Mouse (Mus musculus) splenic B cell, adult 2 months (primary cell): ENCODE measurements at regions not wholly inside any gene's neighbourhood (a gene's known extent, or its start where the extent isn't known, plus 50 kb on each side); places are given as distances from the start of the nearest gene placed in this dataset.
"Not testable (repeated sequence)": the region's sequence is repeated elsewhere in the genome, so short reads cannot be mapped to it uniquely, and the experiment has no call there.

Source experiments
- DNase-seq: peaks from one replicate; pipeline ENCODE4 v3.0.0-alpha.2; 2011; ENCODE audit warnings: low read depth, low spot score
- H3K27me3 ChIP-seq: 2 replicates; pipeline ENCODE4 v1.6.1; 2012; ENCODE audit warnings: mild to moderate bottlenecking, low read length, moderate library complexity, mixed read lengths; ENCODE audit not compliant: control insufficient read depth, poor library complexity, insufficient read depth, severe bottlenecking
- H3K36me3 ChIP-seq: 2 replicates; pipeline ENCODE4 v1.6.1; 2012; ENCODE audit warnings: mild to moderate bottlenecking, low read length, moderate library complexity, mixed read lengths; ENCODE audit not compliant: control insufficient read depth, poor library complexity, insufficient read depth, severe bottlenecking

DNA sequence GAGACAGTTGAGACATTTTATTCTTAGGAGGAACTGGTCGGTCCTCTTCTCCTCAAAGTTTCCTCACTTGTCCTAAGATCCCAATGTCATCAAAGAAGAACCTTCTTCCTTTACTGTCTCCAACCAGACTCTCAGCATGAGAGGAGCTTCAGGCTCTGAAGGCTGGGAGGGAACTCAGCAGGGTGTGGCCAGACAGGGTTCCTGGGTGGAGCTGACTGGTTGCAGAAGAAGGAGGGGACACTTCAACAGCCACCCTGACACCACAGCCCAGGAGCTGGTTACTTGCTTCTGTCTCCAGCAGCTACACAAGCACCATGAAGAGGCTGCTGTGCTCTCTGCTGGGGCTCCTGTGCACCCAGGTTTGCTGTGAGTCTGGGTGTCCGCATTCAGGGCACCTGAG is 866.5 kb upstream of the Olfr1507 start:
- H3K36me3 ChIP-seq, DNase-seq, H3K27me3 ChIP-seq: not testable (repeated sequence)

DNA sequence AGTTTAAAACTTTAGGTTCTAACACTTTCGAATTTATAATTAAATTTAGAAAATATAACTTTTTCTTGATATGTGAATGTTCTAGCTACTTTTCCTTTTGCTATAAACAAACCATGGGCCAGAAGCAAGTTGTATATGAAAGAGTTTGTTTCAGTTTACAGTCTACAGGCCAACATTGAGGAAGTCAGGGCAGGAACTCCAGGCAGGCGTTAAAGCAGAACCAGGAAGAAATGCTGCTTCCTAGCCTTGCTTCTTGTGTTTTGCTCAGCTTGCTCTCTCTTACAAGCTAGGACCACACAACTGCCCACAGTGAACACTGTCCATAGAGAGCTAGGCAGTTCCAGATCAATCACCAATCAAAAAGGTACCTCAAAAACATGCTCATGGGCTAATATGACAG is 861.9 kb upstream of the Olfr1507 start:
- H3K36me3 ChIP-seq, DNase-seq, H3K27me3 ChIP-seq: not testable (repeated sequence)

DNA sequence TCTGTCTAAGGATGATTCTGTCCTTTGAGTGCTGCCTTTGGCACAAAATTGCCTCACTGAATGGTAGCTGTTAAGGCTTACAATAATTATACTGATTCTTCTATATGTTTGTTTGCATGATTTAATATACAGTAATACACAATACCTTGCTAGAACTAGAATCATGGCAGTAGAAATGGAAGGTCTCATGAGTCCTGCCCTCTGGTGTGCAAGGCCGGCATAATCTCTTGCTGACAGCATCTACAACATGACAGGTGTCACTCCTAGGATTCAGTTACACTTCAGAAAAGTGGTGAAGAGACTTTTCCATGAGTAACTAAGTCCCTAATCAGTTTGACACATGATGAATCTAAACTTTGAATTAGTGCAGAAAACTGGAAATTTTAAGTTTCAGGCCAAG is 861.2 kb upstream of the Olfr1507 start:
- not testable (repeated sequence) for H3K27me3 ChIP-seq, H3K36me3 ChIP-seq, DNase-seq

- DNase-seq, H3K36me3 ChIP-seq, H3K27me3 ChIP-seq: not testable (repeated sequence)
Measured at GRCm38 (mm10) chr14:53351457-53351856, 855.9 kb upstream of the Olfr1507 start.

DNA sequence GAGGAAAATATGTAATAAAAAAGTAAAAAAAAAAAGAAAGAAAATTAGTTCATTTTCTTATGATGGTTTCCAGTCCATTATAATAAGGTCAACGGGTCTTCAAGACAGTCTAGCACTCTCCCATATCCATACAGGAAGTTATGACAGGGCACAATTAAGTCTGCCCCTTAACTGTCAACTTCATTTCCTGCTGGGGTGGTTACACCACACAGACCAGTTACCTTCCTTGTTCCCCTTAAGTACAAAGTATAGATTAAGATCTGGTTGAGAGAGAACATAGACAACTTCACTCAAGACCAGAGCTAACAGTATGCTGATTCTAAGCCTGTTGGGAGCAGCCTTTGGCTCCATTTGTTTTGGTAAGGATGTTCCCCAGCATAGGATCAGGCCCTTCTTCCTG is 855.2 kb upstream of the Olfr1507 start:
- H3K27me3 ChIP-seq, H3K36me3 ChIP-seq, DNase-seq: not testable (repeated sequence)

DNA sequence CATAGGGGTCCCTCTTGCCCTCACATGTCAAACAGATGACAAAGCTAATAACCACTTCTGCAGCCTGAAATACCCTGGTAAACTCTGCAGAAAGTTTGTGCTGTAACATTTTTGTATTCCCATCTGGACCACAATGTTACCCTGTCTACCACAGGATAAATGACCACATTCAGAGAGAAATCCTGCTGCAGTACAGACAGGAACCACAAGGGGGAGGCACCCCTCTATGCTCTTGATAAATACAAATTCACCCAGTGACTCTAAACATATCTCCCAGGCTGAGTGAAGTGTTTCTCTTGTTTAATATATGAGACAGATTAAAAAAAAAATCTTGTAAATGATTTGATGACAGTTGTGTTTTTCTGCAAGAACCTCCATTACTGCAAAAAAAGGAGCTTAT is 853.6 kb upstream of the Olfr1507 start:
- peak; percentile 6 for DNase-seq
- H3K27me3 ChIP-seq, H3K36me3 ChIP-seq: not testable (repeated sequence)

GRCm38 (mm10) chr14:53345568-53345967 is 850.0 kb upstream of the Olfr1507 start:
- H3K27me3 ChIP-seq, H3K36me3 ChIP-seq: not testable (repeated sequence)
- DNase-seq = peak; percentile 2

- not testable (repeated sequence) for DNase-seq, H3K27me3 ChIP-seq, H3K36me3 ChIP-seq
Measured at GRCm38 (mm10) chr14:53343849-53344248, 848.3 kb upstream of the Olfr1507 start.

- not testable (repeated sequence) for DNase-seq, H3K27me3 ChIP-seq, H3K36me3 ChIP-seq
Measured at GRCm38 (mm10) chr14:53339167-53339566, 843.6 kb upstream of the Olfr1507 start.

GRCm38 (mm10) chr14:53337446-53337845 is 841.9 kb upstream of the Olfr1507 start:
- not testable (repeated sequence) for H3K27me3 ChIP-seq, H3K36me3 ChIP-seq, DNase-seq

DNA sequence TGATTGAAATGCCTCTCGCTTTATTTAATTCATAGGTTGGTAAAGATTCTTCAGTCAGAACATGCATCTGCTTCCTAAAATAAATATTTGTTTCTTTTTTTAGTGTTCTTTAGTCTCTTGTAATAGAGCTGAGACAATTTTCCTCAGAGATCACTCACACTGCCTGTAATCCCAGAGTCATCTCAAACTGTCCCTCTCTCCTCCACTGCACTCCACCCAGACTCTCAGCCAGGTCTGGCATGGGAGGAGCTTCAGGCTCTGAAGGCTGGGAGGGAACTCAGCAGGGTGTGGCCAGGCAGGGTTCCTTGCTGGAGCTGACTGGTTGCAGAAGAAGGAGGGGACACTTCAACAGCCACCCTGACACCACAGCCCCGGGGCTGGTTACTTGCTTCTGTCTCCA is 841.2 kb upstream of the Olfr1507 start:
- DNase-seq, H3K36me3 ChIP-seq, H3K27me3 ChIP-seq: not testable (repeated sequence)

DNA sequence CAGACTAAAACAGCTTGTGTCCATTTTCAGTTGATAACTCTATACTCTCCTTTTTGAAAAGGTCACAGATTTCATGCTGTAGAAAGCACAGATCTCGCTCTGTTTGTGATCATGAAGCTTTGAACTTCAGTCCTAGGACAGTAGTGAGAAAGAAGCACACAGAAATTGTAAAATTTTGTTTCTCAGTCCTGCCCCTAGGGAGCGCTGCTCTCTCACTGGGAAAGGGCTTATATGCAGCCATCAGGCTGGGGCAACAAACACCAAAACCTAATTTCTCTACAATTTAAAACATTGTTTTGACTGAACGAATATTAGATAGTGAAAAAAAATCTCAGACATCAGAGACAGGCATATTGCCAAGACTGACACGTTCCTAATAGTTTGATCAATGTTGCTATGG is 838.9 kb upstream of the Olfr1507 start:
- not testable (repeated sequence) for H3K27me3 ChIP-seq, DNase-seq, H3K36me3 ChIP-seq

DNA sequence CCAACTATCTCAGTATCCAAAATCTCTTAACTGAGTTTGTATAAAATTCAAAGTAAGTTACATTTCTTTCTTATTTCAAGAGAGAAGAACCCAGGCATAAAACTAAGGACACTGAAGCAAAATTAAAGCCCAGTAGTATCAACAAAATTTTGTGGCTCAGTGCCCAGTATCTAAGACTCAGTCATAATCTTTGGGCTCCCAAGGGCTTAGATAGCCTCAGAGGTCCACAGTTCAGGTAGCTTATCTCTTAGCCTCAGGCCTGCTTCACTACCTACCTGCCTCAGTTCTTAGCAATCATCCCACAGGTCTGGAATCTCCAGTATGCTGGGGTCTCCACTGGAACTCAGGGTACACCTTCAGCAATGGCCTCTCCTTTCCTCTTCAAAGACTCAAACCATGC is 835.6 kb upstream of the Olfr1507 start:
- not testable (repeated sequence) for H3K36me3 ChIP-seq, DNase-seq, H3K27me3 ChIP-seq

DNA sequence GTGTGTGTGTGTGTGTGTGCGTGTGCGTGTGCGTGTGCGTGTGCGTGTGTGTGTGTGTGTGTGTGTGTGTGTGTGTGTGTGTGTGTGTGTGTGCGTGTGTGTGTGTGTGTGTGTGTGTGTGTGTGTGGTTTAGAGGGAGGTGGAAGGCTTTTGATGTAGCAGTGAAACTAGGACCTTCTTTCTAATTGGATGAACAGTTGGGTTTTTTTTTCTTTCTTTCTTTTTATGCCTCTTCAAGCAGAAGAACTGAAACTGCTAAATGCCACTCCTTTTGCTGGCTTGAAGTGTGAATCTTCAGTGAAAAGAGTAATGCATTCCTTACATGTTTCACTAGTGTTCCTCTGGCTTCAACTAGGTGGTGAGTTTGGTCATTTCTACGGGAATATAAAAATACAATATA is 828.8 kb upstream of the Olfr1507 start:
- not testable (repeated sequence) for DNase-seq, H3K27me3 ChIP-seq, H3K36me3 ChIP-seq

GRCm38 (mm10) chr14:53318512-53319309 is 823.2 kb upstream of the Olfr1507 start:
- not testable (repeated sequence) for H3K36me3 ChIP-seq, H3K27me3 ChIP-seq, DNase-seq

GRCm38 (mm10) chr14:53312490-53312889 is 816.9 kb upstream of the Olfr1507 start:
- not testable (repeated sequence) for DNase-seq, H3K27me3 ChIP-seq, H3K36me3 ChIP-seq
